Mouse (Mus musculus) C2C12 (cell line): ENCODE data around the gene C130079G13Rik.

Experiments
- CEBPB ChIP-seq: IDR thresholded peaks from one replicate; pipeline ENCODE4 v1.6.1; 2011; ENCODE audit warnings: low read depth, mild to moderate bottlenecking, control low read depth, moderate library complexity
- CTCF ChIP-seq: IDR thresholded peaks from one replicate; pipeline ENCODE4 v1.5.1; 2011; ENCODE audit not compliant: control insufficient read depth, insufficient read depth, insufficient read length
- MAX ChIP-seq: IDR thresholded peaks from one replicate; pipeline ENCODE4 v1.6.1; 2011; ENCODE audit warnings: mild to moderate bottlenecking, control low read depth
- MYOG ChIP-seq: IDR thresholded peaks from one replicate; pipeline ENCODE4 v1.6.1; 2011; ENCODE audit not compliant: control insufficient read depth, insufficient read length; ENCODE audit errors: extremely low read depth
- USF1 ChIP-seq: IDR thresholded peaks from one replicate; pipeline ENCODE4 v1.6.1; 2011; ENCODE audit warnings: low read depth, mild to moderate bottlenecking, control low read depth, moderate library complexity

- TF ChIP-seq CTCF, result no peak
- no peak for TF ChIP-seq CEBPB
- TF ChIP-seq MAX, result no peak
- TF ChIP-seq USF1, result no peak
- TF ChIP-seq MYOG, result no peak
Observed at GRCm38 (mm10) chr3:59947294-59947950, 22.4 kb downstream of the C130079G13Rik start.
